Mouse (Mus musculus) olfactory bulb, adult 2 months (tissue): ENCODE measurements at regions not wholly inside any gene's neighbourhood (a gene's known extent, or its start where the extent isn't known, plus 50 kb on each side); places are given as distances from the start of the nearest gene placed in this dataset.

Experiments
- CTCF ChIP-seq: fragments of 200-500 bp; IDR thresholded peaks from 2 replicates; pipeline ENCODE4 v1.5.1; 2012; ENCODE audit warnings: low read depth, mild to moderate bottlenecking, low read length, moderate library complexity; ENCODE audit not compliant: insufficient read depth
- POLR2A ChIP-seq: fragments of 200-500 bp; IDR thresholded peaks from 2 replicates; pipeline ENCODE4 v1.6.1; 2012; ENCODE audit warnings: mild to moderate bottlenecking, low read depth, low read length, moderate library complexity; ENCODE audit not compliant: insufficient read depth

- TF ChIP-seq POLR2A, result no peak
- TF ChIP-seq CTCF, result no peak
Measured at GRCm38 (mm10) chr6:88966501-88966900, 64.5 kb downstream of the Tpra1 start.
